23 mouse cellular contexts compared by ENCODE assay signal in genomic region chr4:99100724-99101123, GRCm38 (mm10). TPM values are rescaled to one million over a fixed set of nuclear protein-coding genes. Genes with fewer than 3 reads are reported as not detected.
DNase-seq lines count a peak whose midpoint lies in the region; ATAC-seq and TF ChIP-seq lines count a peak whose summit lies in the region.
"Had no signal": no experiment of that assay in that cellular context is flagged by ENCODE, and none has a peak within 500 bp of the region (broad histone marks: within the 10 kb centered on the region; RNA-seq: fewer than 3 reads in every experiment).

No protein-coding gene starts in this region.

- no peaks in the 10 kb centered on the region for H3K27me3 ChIP-seq in CH12.LX (replicated peaks)
- no peaks in the 10 kb centered on the region for H3K27me3 ChIP-seq in forebrain, postnatal 0 days (ENCODE audit: insufficient read depth, low read length)
- no peaks in the 10 kb centered on the region for H3K27me3 ChIP-seq in midbrain, embryonic 11.5 days (ENCODE audit: control insufficient read depth, insufficient read depth, low read length)
- H3K27me3 ChIP-seq: embryonic facial prominence, embryonic 12.5 days; embryonic facial prominence, embryonic 15.5 days; Patski had no signal

- intact Hi-C loops in gastrocnemius, adult 2 months (cut with DNase I), result no loop called here

- H3K79me2 ChIP-seq in CH12.LX (replicated peaks; ENCODE audit: control insufficient read depth, extremely low read depth, insufficient read depth, poor library complexity, severe bottlenecking), result no peaks in the 10 kb centered on the region

- TF ChIP-seq CTCF in CH12.LX (conservative IDR thresholded peaks at IDR 0.05 in 1 of 2, IDR thresholded peaks at IDR 0.05 in 1 of 2; ENCODE audit: low read depth in 2 of 2, low read length in 2 of 2), result no peak
- TF ChIP-seq CTCF in gastrocnemius, adult 2 months (IDR thresholded peaks at IDR 0.05), result no peak
- TF ChIP-seq CTCF in forebrain, postnatal 0 days (IDR thresholded peaks at IDR 0.05; ENCODE audit: low read depth), result no peak

- peak; percentile 86 to 89 for ATAC-seq in hematopoietic stem cell, adult 5-6 weeks (replicated peaks in 1 of 2; ENCODE audit: insufficient read depth in 1 of 2, low FRiP score in 2 of 2, low TSS enrichment in 1 of 2, low read depth in 1 of 2, poor library complexity in 2 of 2, severe bottlenecking in 2 of 2)
- no peak for ATAC-seq in forebrain, postnatal 0 days
- ATAC-seq in midbrain, embryonic 11.5 days (ENCODE audit: low FRiP score), result no peak
- ATAC-seq: forebrain, embryonic 14.5 days; hindbrain, postnatal 0 days; inflammation-experienced regulatory T-cells, adult 6 months; intestine, embryonic 16.5 days; Patski had no signal

- no peak for TF ChIP-seq EP300 in CH12.LX (IDR thresholded peaks at IDR 0.05; ENCODE audit: low read length)

- peaks cover 0 to 5% of the 10 kb centered on the region in 2 experiments; a peak in 1 of 4 replicates for H3K4me1 ChIP-seq in CH12.LX (ENCODE audit: control insufficient read depth in 1 of 2, insufficient read depth in 2 of 2)
- no peaks in the 10 kb centered on the region for H3K4me1 ChIP-seq in forebrain, postnatal 0 days (ENCODE audit: insufficient read depth)
- no peaks in the 10 kb centered on the region for H3K4me1 ChIP-seq in midbrain, embryonic 11.5 days (ENCODE audit: control insufficient read depth, insufficient read depth, low read length)
- H3K4me1 ChIP-seq: embryonic facial prominence, embryonic 12.5 days; embryonic facial prominence, embryonic 15.5 days had no signal

- DNase-seq in A20 (ENCODE audit: low read depth, low spot score), result peak; percentile 3
- no peak for DNase-seq in CH12.LX (ENCODE audit: extremely low read depth)
- no peak for DNase-seq in gastrocnemius, adult 2 months
- DNase-seq in forebrain, postnatal 0 days, result no peak
- no peak for DNase-seq in midbrain, embryonic 11.5 days (ENCODE audit: low spot score, missing footprints)
- DNase-seq: adrenal gland, postnatal 10 days; adrenal gland, postnatal 36 days; cerebellum, adult 18-20 months; cerebellum, adult 9-10 months; cerebellum, postnatal 14 days; gastrocnemius, postnatal 25 days; heart, postnatal 36 days had no signal

- no peak for TF ChIP-seq POLR2A in CH12.LX (IDR thresholded peaks at IDR 0.05; ENCODE audit: low read depth, low read length)

- TF ChIP-seq RAD21 in CH12.LX (IDR thresholded peaks at IDR 0.05; ENCODE audit: low read depth, low read length), result no peak

- peaks cover 35% of the 10 kb centered on the region for H3K9me3 ChIP-seq in CH12.LX (replicated peaks; ENCODE audit: low read length)
- H3K9me3 ChIP-seq in forebrain, postnatal 0 days (ENCODE audit: low read length), result no peaks in the 10 kb centered on the region
- no peaks in the 10 kb centered on the region for H3K9me3 ChIP-seq in midbrain, embryonic 11.5 days (ENCODE audit: control insufficient read depth, low read length)
- H3K9me3 ChIP-seq: embryonic facial prominence, embryonic 12.5 days; embryonic facial prominence, embryonic 15.5 days had no signal

- WGBS in forebrain, postnatal 0 days, result 86% methylated on average over 7 of the region's 7 CpGs
- 89% methylated on average over 7 of the region's 7 CpGs for WGBS in midbrain, embryonic 11.5 days

- in situ Hi-C loops in CH12.LX (cut with MboI; ENCODE audit: low pct_ligation_motif_present, low pct_unique_long_range_greater_than_20kb, low sequenced_read_pairs), result no loop called here

- no peak overlapping the region for H3K4me3 ChIP-seq in CH12.LX (replicated peaks in 1 of 3; ENCODE audit: low read depth in 2 of 3, low read length in 2 of 3, poor library complexity in 1 of 3)
- H3K4me3 ChIP-seq in gastrocnemius, adult 2 months, result no peak overlapping the region
- no peak overlapping the region for H3K4me3 ChIP-seq in forebrain, postnatal 0 days (ENCODE audit: low read depth, low read length)
- no peak overlapping the region for H3K4me3 ChIP-seq in midbrain, embryonic 11.5 days (ENCODE audit: low read depth, low read length)
- H3K4me3 ChIP-seq: embryonic facial prominence, embryonic 12.5 days; embryonic facial prominence, embryonic 15.5 days had no signal

- no peak overlapping the region for H3K27ac ChIP-seq in CH12.LX (ENCODE audit: insufficient read depth, low read depth)
- H3K27ac ChIP-seq in gastrocnemius, adult 2 months, result no peak overlapping the region
- H3K27ac ChIP-seq in forebrain, postnatal 0 days (ENCODE audit: low read depth, low read length), result no peak overlapping the region
- H3K27ac ChIP-seq in midbrain, embryonic 11.5 days (ENCODE audit: low read depth, low read length), result no peak overlapping the region
- H3K27ac ChIP-seq: embryonic facial prominence, embryonic 12.5 days; embryonic facial prominence, embryonic 15.5 days; hindbrain, embryonic 14.5 days; hindbrain, postnatal 0 days had no signal

- dilution Hi-C loops in CH12.LX (cut with MboI; ENCODE audit: extremely low pct_ligation_motif_present, extremely low pct_unique_long_range_greater_than_20kb, low sequenced_read_pairs), result no loop called here

- H3K9ac ChIP-seq in CH12.LX (ENCODE audit: insufficient read depth, low read depth), result no peak overlapping the region
- H3K9ac ChIP-seq in forebrain, postnatal 0 days, result no peak overlapping the region
- no peak overlapping the region for H3K9ac ChIP-seq in midbrain, embryonic 11.5 days (ENCODE audit: low read length)
- H3K9ac ChIP-seq: embryonic facial prominence, embryonic 12.5 days; embryonic facial prominence, embryonic 15.5 days; hindbrain, embryonic 14.5 days had no signal

- H3K36me3 ChIP-seq in CH12.LX (replicated peaks in 1 of 2; ENCODE audit: control insufficient read depth in 1 of 2, insufficient read depth in 1 of 2, low read length in 1 of 2), result no peaks in the 10 kb centered on the region
- no peaks in the 10 kb centered on the region; the same call in 1 of the 2 replicates for H3K36me3 ChIP-seq in forebrain, postnatal 0 days (ENCODE audit: insufficient read depth)
- H3K36me3 ChIP-seq in midbrain, embryonic 11.5 days (ENCODE audit: control insufficient read depth, insufficient read depth, low read length), result 0 out of 2 replicates have a peak, but pooled peaks cover 3% of the 10 kb centered on the region
- H3K36me3 ChIP-seq: embryonic facial prominence, embryonic 12.5 days; G1E had no signal

- H3K4me2 ChIP-seq in CH12.LX (ENCODE audit: insufficient read depth, low read depth, poor library complexity, severe bottlenecking), result peak overlapping the region; percentile 11; the same call in 1 of the 2 replicates
- H3K4me2 ChIP-seq in forebrain, postnatal 0 days (ENCODE audit: low read depth), result no peak overlapping the region
- no peak overlapping the region for H3K4me2 ChIP-seq in midbrain, embryonic 11.5 days
- H3K4me2 ChIP-seq: embryonic facial prominence, embryonic 12.5 days; embryonic facial prominence, embryonic 15.5 days; heart, embryonic 11.5 days; hindbrain, embryonic 14.5 days had no signal

TF ChIP-seq in CH12.LX, 34 proteins besides CTCF, POLR2A, EP300 and RAD21:
- TF ChIP-seq MXI1 (IDR thresholded peaks at IDR 0.05; ENCODE audit: low read depth, low read length), result no peak
- TF ChIP-seq HCFC1 (IDR thresholded peaks at IDR 0.05; ENCODE audit: low read depth, low read length), result no peak
- no peak for TF ChIP-seq ZKSCAN1 (IDR thresholded peaks at IDR 0.05; ENCODE audit: borderline replicate concordance, low read depth, low read length)
- TF ChIP-seq IRF4 (IDR thresholded peaks at IDR 0.05; ENCODE audit: low read depth, low read length), result no peak
- no peak for TF ChIP-seq SIN3A (IDR thresholded peaks at IDR 0.05; ENCODE audit: low read length)

RNA-seq across cellular contexts. Expression of gene Dock7, which starts 20.0 kb away (rescaled TPM):
- 0.04 and 0.30 TPM in 2 replicates for total RNA-seq in CH12.LX (2012; rRNA removed)
- total RNA-seq in CH12.LX (2014; rRNA removed), result not detected in 2 replicates
- polyA plus RNA-seq in CH12.LX (2012; ENCODE audit: insufficient read length, low read depth), result not detected in 2 replicates
- total RNA-seq in hematopoietic stem cell, adult 5-6 weeks (2017), result 63.0 and 72.2 TPM in 2 replicates
- total RNA-seq in gastrocnemius, adult 2 months (2021), result 1 to 10 TPM; 6.4 to 9.1 TPM
- 101 and 108 TPM in 2 replicates for total RNA-seq in forebrain, postnatal 0 days (2014; rRNA removed)
- 28.2 and 34.1 TPM in 2 replicates for polyA plus RNA-seq in forebrain, postnatal 0 days (2015; fragmentation: Nextera tagmentation; extraction: Ambion mirVana)
- polyA plus RNA-seq in midbrain, embryonic 11.5 days (2014; fragmentation: Nextera tagmentation; extraction: Ambion mirVana), result 93.5 and 111 TPM in 2 replicates
- polyA plus RNA-seq: G1E had no signal

Comparison
In these comparisons a context has a peak if more than half of its experiments do, and no peak if none do; other contexts are left out.
1. ATAC-seq: peak in hematopoietic stem cell, adult 5-6 weeks (2 of 2); none in forebrain, postnatal 0 days (single experiment) and midbrain, embryonic 11.5 days (single experiment).
2. RNA of gene Dock7, which starts 20.0 kb away (total RNA-seq): 101 to 108 TPM in forebrain, postnatal 0 days, 63.0 to 72.2 TPM in hematopoietic stem cell, adult 5-6 weeks and 6.4 to 9.1 TPM in gastrocnemius, adult 2 months; 0.04 to 0.30 TPM in CH12.LX; every median in the first group is over 4 times any median in the second.